Mouse (Mus musculus): Measurements from ENCODE around the gene Lgals9. TPM values are rescaled to one million over a fixed set of nuclear protein-coding genes. Genes with fewer than 3 reads are reported as not detected.
"Not testable (repeated sequence)": the region's sequence is repeated elsewhere in the genome, so short reads cannot be mapped to it uniquely, and the experiment has no call there.

Lgals9 gene
- polyA plus RNA-seq, 1 experiment from 2014 or later, result 5.1 TPM

DNA sequence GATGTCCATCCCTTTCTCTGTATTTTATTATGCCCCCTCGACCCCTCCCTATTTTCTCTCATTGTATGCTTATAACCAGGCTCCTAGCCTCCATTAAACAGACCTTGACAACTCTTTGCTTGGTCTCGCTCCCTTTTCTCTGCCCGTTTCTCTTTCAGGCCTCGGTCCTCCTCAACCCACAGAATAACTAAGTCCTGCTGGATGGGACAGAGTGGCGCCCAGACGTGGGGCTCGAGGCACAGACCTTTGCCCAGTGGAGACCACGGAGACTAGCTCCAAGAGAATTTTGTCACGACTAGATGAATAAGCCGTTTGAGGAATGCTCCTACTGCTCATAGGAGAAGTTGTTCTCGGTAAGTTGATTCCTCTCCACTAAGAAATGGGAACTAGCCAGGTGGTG lies 4.5 kb upstream of the Lgals9 start:
- not testable (repeated sequence) for H3K4me3 ChIP-seq (ENCODE audit: low read depth, low read length); H3K4me2 ChIP-seq (ENCODE audit: low read depth, low read length); DNase-seq (ENCODE audit: low spot score); H3K9me3 ChIP-seq (replicated peaks; ENCODE audit: control insufficient read depth, low read length); H3K9ac ChIP-seq (replicated peaks; ENCODE audit: low read length); H3K27ac ChIP-seq (replicated peaks; ENCODE audit: low read depth, low read length); H3K27me3 ChIP-seq (ENCODE audit: control insufficient read depth, insufficient read depth, low read length); H3K36me3 ChIP-seq (replicated peaks; ENCODE audit: control insufficient read depth, insufficient read depth, low read depth, low read length); H3K4me1 ChIP-seq (ENCODE audit: control insufficient read depth, insufficient read depth, low read length); ATAC-seq (replicated peaks; ENCODE audit: insufficient number of reproducible peaks, low FRiP score, low TSS enrichment, low read depth)
- 96% methylated on average over 11 of the region's 11 CpGs for WGBS

DNA sequence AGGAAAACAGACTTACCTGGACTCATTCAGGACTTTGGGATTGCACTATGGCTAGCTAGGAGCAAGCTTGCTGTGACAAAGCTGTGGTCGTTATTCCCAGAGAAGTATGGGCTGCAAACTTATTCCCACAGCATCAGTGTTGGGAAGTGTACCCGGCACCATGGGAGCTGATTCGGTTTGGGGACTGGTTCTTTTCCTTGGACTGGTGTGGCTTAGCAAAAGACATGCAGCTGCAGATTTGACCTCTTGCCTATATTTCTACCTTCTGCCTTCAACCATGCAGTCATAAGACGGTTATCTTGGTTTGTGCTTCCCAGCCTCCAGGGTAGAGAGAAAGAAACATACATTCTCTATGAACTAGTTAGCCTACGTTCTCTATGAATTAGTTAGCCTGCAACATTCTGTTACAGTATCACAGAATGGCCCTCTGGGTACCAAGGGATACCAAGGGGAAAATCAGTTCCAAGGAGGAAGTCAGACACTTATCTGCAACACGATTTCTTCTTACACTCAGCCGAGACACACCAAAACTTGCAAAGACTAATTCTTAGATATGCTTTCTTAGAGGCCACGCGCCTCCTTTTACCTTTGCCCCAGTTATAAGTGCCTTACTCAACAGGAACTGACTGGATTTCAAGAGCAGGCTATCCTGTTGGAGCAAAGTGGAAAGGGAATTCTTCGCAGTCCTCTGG lies 1.7 kb upstream of the Lgals9 start:
- no peaks in the 10 kb centered on the region for H3K9me3 ChIP-seq (replicated peaks; ENCODE audit: control insufficient read depth, low read length)
- no peak overlapping the region for H3K4me2 ChIP-seq (ENCODE audit: low read depth, low read length)
- no peak overlapping the region for H3K27ac ChIP-seq (replicated peaks; ENCODE audit: low read depth, low read length)
- no peak overlapping the region for H3K4me3 ChIP-seq (ENCODE audit: low read depth, low read length)
- WGBS, result 91% methylated on average over 10 of the region's 10 CpGs
- H3K9ac ChIP-seq (replicated peaks; ENCODE audit: low read length), result no peak overlapping the region
- no peaks in the 10 kb centered on the region for H3K27me3 ChIP-seq (ENCODE audit: control insufficient read depth, insufficient read depth, low read length)
- ATAC-seq (replicated peaks; ENCODE audit: insufficient number of reproducible peaks, low FRiP score, low TSS enrichment, low read depth) (no peak), DNase-seq (ENCODE audit: low spot score) (no peak)
- H3K4me1 ChIP-seq (ENCODE audit: control insufficient read depth, insufficient read depth, low read length), result no peaks in the 10 kb centered on the region
- no peaks in the 10 kb centered on the region for H3K36me3 ChIP-seq (replicated peaks; ENCODE audit: control insufficient read depth, insufficient read depth, low read depth, low read length)

DNA sequence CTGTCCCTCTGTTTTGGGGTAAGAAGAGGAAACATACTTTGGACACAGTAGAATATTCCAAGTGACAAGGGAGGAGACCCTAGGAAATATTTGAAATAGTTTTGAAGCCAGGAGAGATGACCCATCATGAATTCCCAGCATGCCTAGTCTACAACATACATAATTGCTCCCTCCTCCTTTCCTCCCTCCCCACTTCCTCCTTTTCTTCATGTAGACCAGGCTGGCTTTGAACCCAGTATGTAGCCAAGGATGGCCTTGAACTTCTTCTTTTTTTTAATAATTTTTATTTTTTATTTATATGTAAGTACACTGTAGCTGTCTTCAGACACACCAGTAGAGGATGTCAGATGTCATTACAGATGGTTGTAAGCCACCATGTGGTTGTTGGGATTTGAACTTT lies 759 bp upstream of the Lgals9 start:
- no peak overlapping the region for H3K9ac ChIP-seq (replicated peaks; ENCODE audit: low read length)
- no peaks in the 10 kb centered on the region for H3K36me3 ChIP-seq (replicated peaks; ENCODE audit: control insufficient read depth, insufficient read depth, low read depth, low read length)
- DNase-seq (ENCODE audit: low spot score) (no peak), ATAC-seq (replicated peaks; ENCODE audit: insufficient number of reproducible peaks, low FRiP score, low TSS enrichment, low read depth) (no peak)
- no peaks in the 10 kb centered on the region for H3K4me1 ChIP-seq (ENCODE audit: control insufficient read depth, insufficient read depth, low read length)
- H3K27ac ChIP-seq (replicated peaks; ENCODE audit: low read depth, low read length), result no peak overlapping the region
- H3K4me2 ChIP-seq (ENCODE audit: low read depth, low read length), result no peak overlapping the region
- no peak overlapping the region for H3K4me3 ChIP-seq (ENCODE audit: low read depth, low read length)
- H3K9me3 ChIP-seq (replicated peaks; ENCODE audit: control insufficient read depth, low read length), result no peaks in the 10 kb centered on the region
- H3K27me3 ChIP-seq (ENCODE audit: control insufficient read depth, insufficient read depth, low read length), result no peaks in the 10 kb centered on the region

DNA sequence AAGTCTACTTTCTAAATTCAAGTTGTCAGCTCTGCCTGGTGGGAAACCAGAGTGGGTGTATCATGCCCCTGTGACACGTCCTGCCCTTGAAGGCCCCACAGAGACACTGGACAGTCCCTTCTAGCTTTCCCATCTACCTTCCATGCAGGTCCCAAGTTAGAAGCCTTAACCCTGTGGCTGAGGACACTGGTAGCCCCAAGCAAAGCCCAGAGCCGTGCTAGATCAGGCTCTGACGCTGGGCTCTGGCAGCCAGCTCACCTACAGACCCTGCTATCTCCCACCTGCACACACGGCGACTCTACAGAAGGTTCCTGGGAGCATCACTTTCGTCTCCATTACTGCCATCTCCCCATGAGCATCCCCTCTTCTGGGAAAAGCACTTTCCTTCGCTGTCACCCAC lies 1.2 kb downstream of the Lgals9 start:
- 75% methylated on average over 7 of the region's 7 CpGs for WGBS

DNA sequence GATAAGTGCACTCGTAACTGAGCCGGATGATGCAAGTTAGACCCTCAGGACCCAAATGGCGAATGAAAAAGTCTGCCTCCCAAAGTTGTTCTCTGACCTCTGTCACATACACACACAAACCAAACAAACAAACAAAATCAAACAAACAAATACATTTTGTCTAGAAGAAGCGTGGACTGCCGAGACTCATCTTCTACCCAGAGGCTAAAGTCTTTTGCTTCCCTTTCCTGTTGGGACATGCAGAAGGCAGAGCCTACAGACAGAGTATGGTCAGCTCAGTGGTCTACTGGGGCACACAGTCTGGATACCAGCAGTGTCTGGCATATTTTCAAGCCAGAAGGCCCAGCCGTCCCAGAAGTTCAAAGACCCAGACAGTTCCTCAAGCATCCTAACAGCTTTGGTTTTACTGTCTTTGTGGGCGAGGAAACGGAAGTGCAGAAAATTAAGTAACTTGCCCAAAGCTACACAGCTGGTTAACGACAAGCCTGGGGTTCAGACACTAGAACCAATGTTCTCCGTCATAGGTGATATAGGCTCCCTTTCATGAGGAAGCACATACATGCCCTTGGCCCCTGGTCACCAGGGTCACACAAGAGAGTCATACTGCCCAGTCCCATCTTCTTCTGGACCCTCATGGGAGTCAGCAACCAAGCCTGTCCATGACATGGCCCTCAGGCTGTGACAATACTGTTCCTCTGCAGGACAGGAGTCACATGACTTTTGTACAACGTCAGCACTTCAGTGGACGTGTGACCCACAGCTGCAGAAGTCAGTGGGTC lies 2.0 kb downstream of the Lgals9 start:
- H3K36me3 ChIP-seq (replicated peaks; ENCODE audit: control insufficient read depth, insufficient read depth, low read depth, low read length), result no peaks in the 10 kb centered on the region
- ATAC-seq (replicated peaks; ENCODE audit: insufficient number of reproducible peaks, low FRiP score, low TSS enrichment, low read depth), result no peak
- H3K4me3 ChIP-seq (ENCODE audit: low read depth, low read length), result no peak overlapping the region
- no peaks in the 10 kb centered on the region for H3K4me1 ChIP-seq (ENCODE audit: control insufficient read depth, insufficient read depth, low read length)
- no peaks in the 10 kb centered on the region for H3K27me3 ChIP-seq (ENCODE audit: control insufficient read depth, insufficient read depth, low read length)
- H3K9me3 ChIP-seq (replicated peaks; ENCODE audit: control insufficient read depth, low read length), result no peaks in the 10 kb centered on the region
- WGBS, result 81% methylated on average over 12 of the region's 12 CpGs
- DNase-seq (ENCODE audit: low spot score), result no peak
- no peak overlapping the region for H3K9ac ChIP-seq (replicated peaks; ENCODE audit: low read length)
- H3K4me2 ChIP-seq (ENCODE audit: low read depth, low read length), result no peak overlapping the region
- no peak overlapping the region for H3K27ac ChIP-seq (replicated peaks; ENCODE audit: low read depth, low read length)

More for the DNA sequence above, 1.2 kb downstream of the Lgals9 start:
- no peak overlapping the region; the same call in 1 of the 2 replicates for H3K4me2 ChIP-seq (ENCODE audit: low read depth, low read length)
- no peaks in the 10 kb centered on the region for H3K27me3 ChIP-seq (ENCODE audit: control insufficient read depth, insufficient read depth, low read length)
- H3K36me3 ChIP-seq (replicated peaks; ENCODE audit: control insufficient read depth, insufficient read depth, low read depth, low read length), result no peaks in the 10 kb centered on the region
- H3K4me3 ChIP-seq (ENCODE audit: low read depth, low read length), result no peak overlapping the region
- H3K9me3 ChIP-seq (replicated peaks; ENCODE audit: control insufficient read depth, low read length), result no peaks in the 10 kb centered on the region
- no peaks in the 10 kb centered on the region for H3K4me1 ChIP-seq (ENCODE audit: control insufficient read depth, insufficient read depth, low read length)
- no peak for ATAC-seq (replicated peaks; ENCODE audit: insufficient number of reproducible peaks, low FRiP score, low TSS enrichment, low read depth)
- no peak overlapping the region for H3K9ac ChIP-seq (replicated peaks; ENCODE audit: low read length)
- no peak overlapping the region for H3K27ac ChIP-seq (replicated peaks; ENCODE audit: low read depth, low read length)
- no peak for DNase-seq (ENCODE audit: low spot score)

DNA sequence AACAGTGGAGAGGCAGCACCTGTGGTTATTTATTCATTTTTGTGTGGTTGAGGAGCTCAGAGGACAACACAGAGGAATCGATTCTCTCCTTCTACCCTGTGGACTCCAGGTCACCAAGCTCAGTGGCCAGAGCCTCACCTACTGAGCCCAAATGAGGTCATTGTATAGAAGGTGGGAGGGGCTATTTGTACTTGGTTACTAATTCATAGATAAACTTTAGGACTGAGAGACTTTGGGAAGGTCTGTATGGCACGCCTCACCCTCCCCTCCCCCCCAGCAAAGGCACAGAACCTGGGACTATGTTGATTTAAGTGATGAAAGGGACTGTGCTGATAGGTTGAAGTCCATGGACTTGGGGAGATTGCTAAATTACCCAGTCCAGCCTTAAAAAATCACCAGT lies 2.7 kb downstream of the Lgals9 start:
- DNase-seq (ENCODE audit: low spot score) (no peak), ATAC-seq (replicated peaks; ENCODE audit: insufficient number of reproducible peaks, low FRiP score, low TSS enrichment, low read depth) (no peak)
- Histone ChIP-seq H3K9ac (replicated peaks; ENCODE audit: low read length) (no peak overlapping the region), H3K4me1 (ENCODE audit: control insufficient read depth, insufficient read depth, low read length) (no peaks in the 10 kb centered on the region), H3K36me3 (replicated peaks; ENCODE audit: control insufficient read depth, insufficient read depth, low read depth, low read length) (no peaks in the 10 kb centered on the region), H3K4me3 (ENCODE audit: low read depth, low read length) (no peak overlapping the region), H3K27me3 (ENCODE audit: control insufficient read depth, insufficient read depth, low read length) (no peaks in the 10 kb centered on the region), H3K27ac (replicated peaks; ENCODE audit: low read depth, low read length) (no peak overlapping the region), H3K9me3 (replicated peaks; ENCODE audit: control insufficient read depth, low read length) (no peaks in the 10 kb centered on the region), H3K4me2 (ENCODE audit: low read depth, low read length) (no peak overlapping the region)
- WGBS, result 76% methylated on average over 2 of the region's 2 CpGs

DNA sequence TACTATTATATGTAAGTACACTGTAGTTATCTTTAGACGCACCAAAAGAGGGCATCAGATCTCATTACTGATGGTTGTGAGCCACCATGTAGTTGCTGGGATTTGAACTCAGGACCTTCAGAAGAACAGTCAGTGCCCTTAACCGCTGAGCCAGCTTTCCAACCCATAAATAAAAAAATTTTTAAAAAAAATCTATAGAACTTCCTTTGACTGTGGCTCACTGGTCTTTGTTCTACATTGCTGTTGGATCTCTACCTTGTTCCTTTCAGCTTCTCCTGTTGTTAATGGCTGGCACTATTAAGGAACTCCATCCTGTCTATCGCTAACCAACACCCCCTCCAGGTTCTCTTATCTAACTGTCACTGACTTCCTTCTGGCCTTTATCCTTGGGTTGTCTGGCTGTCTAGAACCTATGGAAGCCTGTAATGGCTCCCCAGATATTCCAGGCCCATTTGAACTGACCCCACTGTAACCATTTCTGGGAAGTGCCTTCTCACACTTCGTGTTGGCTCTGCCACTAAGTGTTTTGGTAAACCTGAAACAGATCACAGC lies 4.6 kb downstream of the Lgals9 start:
- Histone ChIP-seq H3K36me3 (replicated peaks; ENCODE audit: control insufficient read depth, insufficient read depth, low read depth, low read length) (no peaks in the 10 kb centered on the region), H3K9ac (replicated peaks; ENCODE audit: low read length) (no peak overlapping the region), H3K4me2 (ENCODE audit: low read depth, low read length) (no peak overlapping the region), H3K27ac (replicated peaks; ENCODE audit: low read depth, low read length) (no peak overlapping the region), H3K9me3 (replicated peaks; ENCODE audit: control insufficient read depth, low read length) (no peaks in the 10 kb centered on the region), H3K27me3 (ENCODE audit: control insufficient read depth, insufficient read depth, low read length) (no peaks in the 10 kb centered on the region), H3K4me1 (ENCODE audit: control insufficient read depth, insufficient read depth, low read length) (no peaks in the 10 kb centered on the region), H3K4me3 (ENCODE audit: low read depth, low read length) (no peak overlapping the region)
- 78% methylated on average over 4 of the region's 4 CpGs for WGBS
- DNase-seq (ENCODE audit: low spot score), result no peak
- ATAC-seq (replicated peaks; ENCODE audit: insufficient number of reproducible peaks, low FRiP score, low TSS enrichment, low read depth), result no peak
